ENCODE assay signal across 8 mouse cellular contexts in the genomic region with DNA sequence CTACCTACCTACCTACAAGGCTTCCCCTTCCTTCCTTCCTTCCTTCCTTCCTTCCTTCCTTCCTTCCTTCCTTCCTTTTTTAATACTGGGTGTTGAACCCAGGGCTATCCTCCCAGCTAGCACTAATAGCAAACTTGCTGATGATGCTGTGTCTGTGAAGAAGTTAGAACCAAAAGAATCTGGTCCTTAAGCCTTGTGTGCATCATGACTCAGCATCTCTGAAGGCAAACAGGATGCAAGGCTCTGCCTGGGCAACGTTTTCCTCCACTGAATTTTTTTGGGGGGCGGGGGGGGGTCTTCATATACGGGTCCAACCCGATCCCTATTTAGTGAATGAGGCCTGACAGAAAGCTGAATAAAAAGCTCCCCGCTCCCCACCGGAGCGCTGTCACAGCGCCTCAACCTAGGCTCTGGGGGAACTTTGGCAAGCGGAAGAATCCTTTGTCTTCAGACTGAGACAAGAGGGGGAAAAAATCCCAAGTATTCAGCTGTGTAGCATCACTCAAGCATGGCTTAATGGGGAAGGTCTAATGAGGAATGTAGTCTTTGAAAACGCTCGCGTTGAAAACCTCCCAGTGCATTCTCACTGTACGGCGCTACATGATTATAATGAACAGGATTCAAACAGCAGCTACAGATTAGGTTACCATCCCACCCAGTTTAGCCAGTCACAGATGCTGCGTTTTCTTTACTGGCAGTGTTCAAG. TPM values are rescaled to one million over a fixed set of nuclear protein-coding genes. Genes with fewer than 3 reads are reported as not detected.
DNase-seq lines count a peak whose midpoint lies in the region; ATAC-seq and TF ChIP-seq lines count a peak whose summit lies in the region.

No protein-coding gene starts in this region.

- CTCF ChIA-PET in Patski (lab: Charles Lee) = interaction anchor here (0.5 to 3.1 kb wide), 6 partner anchors 10 to 272 kb away, joined by 3 to 17 read pairs (median 6); a partner anchor contains a TSS

- intact Hi-C loops in gastrocnemius, adult 2 months (cut with DNase I) = no loop called here

- in situ Hi-C loops in Patski (cut with MboI; ENCODE audit: low pct_unique_long_range_greater_than_20kb) = no loop called here

- peak overlapping the region; percentile 48 for H3K9ac ChIP-seq in midbrain, embryonic 12.5 days (replicated peaks)

- H3K4me1 ChIP-seq in midbrain, embryonic 12.5 days = peaks cover 25% of the 10 kb centered on the region

- H3K9me3 ChIP-seq in midbrain, embryonic 12.5 days = no peaks in the 10 kb centered on the region

- POLR2A ChIA-PET in Patski (lab: Charles Lee) = interaction anchor here (0.7 to 2.9 kb wide), 6 partner anchors 9 to 227 kb away, joined by 3 to 13 read pairs (median 4); a partner anchor contains a TSS

- WGBS in midbrain, embryonic 12.5 days = under 1% methylated on average over 15 of the region's 15 CpGs

- peak overlapping the region; percentile 57 for H3K4me2 ChIP-seq in midbrain, embryonic 12.5 days (replicated peaks)

- no peaks in the 10 kb centered on the region for H3K27me3 ChIP-seq in Patski
- H3K27me3 ChIP-seq in midbrain, embryonic 12.5 days = no peaks in the 10 kb centered on the region

- no peak for TF ChIP-seq CTCF in gastrocnemius, adult 2 months (IDR thresholded peaks at IDR 0.05)
- peak; percentile 4 for TF ChIP-seq CTCF in Patski (IDR thresholded peaks at IDR 0.05)

- H3K4me3 ChIP-seq in gastrocnemius, adult 2 months = peak overlapping the region; percentile 29; the same call in 1 of the 2 replicates
- H3K4me3 ChIP-seq in midbrain, embryonic 12.5 days = peak overlapping the region; percentile 36

- H3K27ac ChIP-seq in gastrocnemius, adult 2 months = no peak overlapping the region
- peak overlapping the region; percentile 68 for H3K27ac ChIP-seq in midbrain, embryonic 12.5 days (replicated peaks)

- no peak for DNase-seq in gastrocnemius, adult 2 months
- no peak for DNase-seq in gastrocnemius, postnatal 4 days (ENCODE audit: low spot score in 2 of 2)
- DNase-seq in Patski (ENCODE audit: low read depth, low spot score) = peak; percentile 77
- peak; percentile 40 for DNase-seq in forelimb bud, embryonic 11.5 days (ENCODE audit: low read depth, low spot score)
- no peak for DNase-seq in B cell, adult 2 months
- no peak for DNase-seq in cerebellum, adult 9-10 months
- DNase-seq in testis, postnatal 10 days (ENCODE audit: low spot score) = no peak

- ATAC-seq in Patski = peak; percentile 87
- ATAC-seq in midbrain, embryonic 12.5 days (ENCODE audit: low FRiP score, low read depth) = peak; percentile 68

- no peaks in the 10 kb centered on the region for H3K36me3 ChIP-seq in midbrain, embryonic 12.5 days

RNA-seq across cellular contexts. Expression of a gene that starts 15.0 kb away (rescaled TPM):
- 1 to 10 TPM in 1 of 2 experiments, under 1 TPM in 1; 0.53 to 1.2 TPM for total RNA-seq in gastrocnemius, adult 2 months (2021)
- total RNA-seq in gastrocnemius, postnatal 4 days (2021) = 10 to 100 TPM in 1 of 2 experiments, 1 to 10 TPM in 1; 8.9 to 11.0 TPM
- polyA plus RNA-seq in Patski (2021) = 206 TPM
- polyA plus RNA-seq in midbrain, embryonic 12.5 days (2016; fragmentation: Nextera tagmentation; extraction: Ambion mirVana) = 6.1 and 7.3 TPM in 2 replicates

RNA-seq across cellular contexts. Expression of a gene that starts 23.2 kb away (rescaled TPM):
- total RNA-seq in gastrocnemius, adult 2 months (2021) = under 1 TPM; 0.31 to 0.54 TPM
- under 1 TPM; 0.10 to 0.25 TPM for total RNA-seq in gastrocnemius, postnatal 4 days (2021)
- 8.0 TPM for polyA plus RNA-seq in Patski (2021)
- polyA plus RNA-seq in midbrain, embryonic 12.5 days (2016; fragmentation: Nextera tagmentation; extraction: Ambion mirVana) = 0.43 and 0.47 TPM in 2 replicates

Comparison
In these comparisons a context has a peak if more than half of its experiments do, and no peak if none do; other contexts are left out.
1. RNA of a gene that starts 15.0 kb away (total RNA-seq): 8.9 to 11.0 TPM in gastrocnemius, postnatal 4 days; 0.53 to 1.2 TPM in gastrocnemius, adult 2 months; every median in the first group is over 4 times any median in the second.
2. DNase-seq: peak in Patski (single experiment) and forelimb bud, embryonic 11.5 days (single experiment); none in gastrocnemius, adult 2 months (single experiment), gastrocnemius, postnatal 4 days (0 of 2), B cell, adult 2 months (0 of 2), cerebellum, adult 9-10 months (single experiment) and testis, postnatal 10 days (single experiment).